Mouse (Mus musculus): Measurements from ENCODE around the gene Il1r2.

DNA sequence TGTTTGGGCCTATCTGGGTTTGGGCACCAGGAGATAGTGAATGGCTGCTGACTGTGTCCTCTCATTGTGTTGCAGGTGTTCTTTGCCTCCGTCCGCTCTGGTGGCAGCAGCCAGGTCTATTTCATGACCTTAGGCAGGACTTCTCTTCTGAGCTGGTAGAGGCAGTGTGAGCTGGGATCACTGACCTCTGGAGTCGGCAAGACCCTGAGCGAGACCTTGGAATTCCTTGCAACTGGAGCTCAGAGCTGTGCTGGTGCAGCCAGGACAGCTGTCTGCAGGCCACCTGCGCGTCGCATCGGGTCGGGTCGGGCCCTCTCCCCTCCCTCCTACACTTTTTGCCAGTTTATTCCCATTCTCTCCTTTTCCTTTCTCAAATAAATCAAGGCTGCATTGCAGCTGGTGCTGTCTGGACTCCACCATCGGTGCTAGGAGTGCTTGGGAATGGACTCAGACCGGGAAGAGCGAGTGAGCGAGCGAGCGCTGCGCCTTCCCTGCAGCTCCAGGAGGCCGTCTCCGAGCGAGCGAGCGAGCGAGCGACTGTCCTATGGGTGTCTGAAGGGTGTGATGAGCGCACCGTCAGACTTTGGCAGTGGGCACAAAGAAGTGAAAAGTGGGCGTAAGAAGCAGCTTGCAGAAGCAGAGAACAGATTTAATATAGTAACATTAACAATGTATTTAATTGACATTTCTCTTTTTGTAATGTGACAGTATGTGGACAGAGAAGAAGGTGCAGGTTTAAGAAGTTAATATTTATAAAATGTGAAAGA, 49.1 kb upstream of the Il1r2 start:
- no peak for TF ChIP-seq CTCF (IDR thresholded peaks at IDR 0.05; ENCODE audit: borderline replicate concordance, control insufficient read depth, extremely low read depth, insufficient read depth, low read length, poor library complexity)
- TF ChIP-seq POLR2A (IDR thresholded peaks at IDR 0.05; ENCODE audit: control insufficient read depth, extremely low read depth, insufficient read depth, low read length, poor library complexity): no peak
